In genomic region chr10:77537215-77538209, GRCm38 (mm10) we compare ENCODE assay signal across 18 mouse cellular contexts. TPM values are rescaled to one million over a fixed set of nuclear protein-coding genes. Genes with fewer than 3 reads are reported as not detected.
DNase-seq lines count a peak whose midpoint lies in the region; ATAC-seq lines count a peak whose summit lies in the region.
"Had no signal": no experiment of that assay in that cellular context is flagged by ENCODE, and none has a peak within 500 bp of the region (broad histone marks: within the 10 kb centered on the region; RNA-seq: fewer than 3 reads in every experiment).

No protein-coding gene starts in this region.

- H3K27me3 ChIP-seq in hindbrain, embryonic 14.5 days (ENCODE audit: control insufficient read depth, insufficient read depth, low read length) = no peaks in the 10 kb centered on the region
- H3K27me3 ChIP-seq: hindbrain, embryonic 15.5 days; limb, embryonic 13.5 days had no signal

- H3K4me1 ChIP-seq in hindbrain, embryonic 14.5 days (replicated peaks; ENCODE audit: control insufficient read depth, insufficient read depth, low read length) = no peaks in the 10 kb centered on the region
- H3K4me1 ChIP-seq: hindbrain, embryonic 15.5 days; limb, embryonic 13.5 days had no signal

- 85% methylated on average over 11 of the region's 11 CpGs for WGBS in hindbrain, embryonic 14.5 days

- H3K27ac ChIP-seq in hindbrain, embryonic 14.5 days = no peak overlapping the region
- H3K27ac ChIP-seq: heart, embryonic 10.5 days; hindbrain, embryonic 15.5 days; kidney, postnatal 0 days; limb, embryonic 13.5 days had no signal

- ATAC-seq in inflammation-experienced regulatory T-cells, adult 6 months = peak; percentile 77
- ATAC-seq in hindbrain, embryonic 14.5 days (ENCODE audit: low FRiP score) = no peak

- no peak overlapping the region for H3K4me2 ChIP-seq in hindbrain, embryonic 14.5 days (replicated peaks)
- H3K4me2 ChIP-seq: hindbrain, embryonic 15.5 days; limb, embryonic 13.5 days had no signal

- DNase-seq in CD4-positive, CD25-positive, alpha-beta regulatory T cell, adult 2 months (ENCODE audit: low read depth, low spot score) = peak; percentile 82
- DNase-seq in CD8-positive naive resting alpha-beta T cell, adult 2 months (ENCODE audit: low read depth in 2 of 2, low spot score in 2 of 2) = peak; percentile 41 to 49
- peak; percentile 41 to 63 for DNase-seq in natural killer cell, adult 2 months (ENCODE audit: low spot score in 2 of 2)
- no peak for DNase-seq in cerebellum, postnatal 36 days
- DNase-seq in hindbrain, embryonic 14.5 days (ENCODE audit: low spot score) = no peak
- no peak for DNase-seq in left cerebral cortex, adult 8-10 months (ENCODE audit: low spot score in 2 of 2)
- no peak for DNase-seq in gastrocnemius, adult 8-10 months (ENCODE audit: low spot score in 2 of 2)
- DNase-seq: adrenal gland, postnatal 10 days; cerebellum, adult 8-10 months; gastrocnemius, postnatal 25 days; heart, postnatal 14 days; kidney, adult 11 months; right cerebral cortex, postnatal 4 days had no signal

- H3K9me3 ChIP-seq in hindbrain, embryonic 14.5 days (ENCODE audit: control insufficient read depth, low read length) = no peaks in the 10 kb centered on the region
- H3K9me3 ChIP-seq: heart, embryonic 10.5 days; hindbrain, embryonic 15.5 days; limb, embryonic 13.5 days had no signal

- no peaks in the 10 kb centered on the region for H3K36me3 ChIP-seq in hindbrain, embryonic 14.5 days (replicated peaks; ENCODE audit: control insufficient read depth, insufficient read depth)
- H3K36me3 ChIP-seq: heart, embryonic 10.5 days; hindbrain, embryonic 15.5 days; limb, embryonic 13.5 days had no signal

- H3K9ac ChIP-seq in hindbrain, embryonic 14.5 days = no peak overlapping the region
- H3K9ac ChIP-seq: hindbrain, embryonic 15.5 days; limb, embryonic 13.5 days had no signal

- no peak overlapping the region for H3K4me3 ChIP-seq in hindbrain, embryonic 14.5 days (replicated peaks; ENCODE audit: low read length)
- H3K4me3 ChIP-seq: heart, embryonic 10.5 days; hindbrain, embryonic 15.5 days; limb, embryonic 13.5 days had no signal

RNA-seq across cellular contexts. Expression of gene Itgb2, which starts 7.5 kb away (rescaled TPM):
- polyA plus RNA-seq in inflammation-experienced regulatory T-cells, adult 6 months (2017; shearing (Covaris generic)) = 100 to 1,000 TPM; 493 to 517 (median 499) TPM
- polyA plus RNA-seq in hindbrain, embryonic 14.5 days (2014; fragmentation: Nextera tagmentation; extraction: Ambion mirVana) = 0.99 and 1.1 TPM in 2 replicates
- total RNA-seq in left cerebral cortex, adult 8-10 months (2022) = 10 to 100 TPM in 2 of 4 experiments, 1 to 10 TPM in 2; 3.8 to 20.4 (median 8.9) TPM
- total RNA-seq in gastrocnemius, adult 8-10 months (2022) = under 1 TPM; 0.48 to 0.99 (median 0.88) TPM

RNA-seq across cellular contexts. Expression of gene Fam207a, which starts 21.9 kb away (rescaled TPM):
- 10 to 100 TPM; 13.7 to 16.1 (median 15.1) TPM for polyA plus RNA-seq in inflammation-experienced regulatory T-cells, adult 6 months (2017; shearing (Covaris generic))
- 37.7 and 41.0 TPM in 2 replicates for polyA plus RNA-seq in hindbrain, embryonic 14.5 days (2014; fragmentation: Nextera tagmentation; extraction: Ambion mirVana)
- 10 to 100 TPM; 26.6 to 32.7 (median 29.5) TPM for total RNA-seq in left cerebral cortex, adult 8-10 months (2022)
- total RNA-seq in gastrocnemius, adult 8-10 months (2022) = 1 to 10 TPM; 4.4 to 7.3 (median 5.9) TPM

RNA-seq across cellular contexts. Expression of gene Pttg1ip, which starts 44.0 kb away (rescaled TPM):
- 100 to 1,000 TPM in 2 of 3 experiments, 10 to 100 TPM in 1; 83.7 to 113 (median 112) TPM for polyA plus RNA-seq in inflammation-experienced regulatory T-cells, adult 6 months (2017; shearing (Covaris generic))
- polyA plus RNA-seq in hindbrain, embryonic 14.5 days (2014; fragmentation: Nextera tagmentation; extraction: Ambion mirVana) = 79.9 and 80.2 TPM in 2 replicates
- 10 to 100 TPM; 80.9 to 92.5 (median 89.4) TPM for total RNA-seq in left cerebral cortex, adult 8-10 months (2022)
- total RNA-seq in gastrocnemius, adult 8-10 months (2022) = 10 to 100 TPM; 15.4 to 30.1 (median 25.8) TPM

Comparison
In these comparisons a context has a peak if more than half of its experiments do, and no peak if none do; other contexts are left out.
1. DNase-seq: peak in CD4-positive, CD25-positive, alpha-beta regulatory T cell, adult 2 months (single experiment), CD8-positive naive resting alpha-beta T cell, adult 2 months (2 of 2) and natural killer cell, adult 2 months (2 of 2); none in cerebellum, postnatal 36 days (0 of 2), hindbrain, embryonic 14.5 days (single experiment), left cerebral cortex, adult 8-10 months (0 of 2) and gastrocnemius, adult 8-10 months (0 of 2).